Comparison of ENCODE assay signal across 22 mouse cellular contexts in the genomic region with DNA sequence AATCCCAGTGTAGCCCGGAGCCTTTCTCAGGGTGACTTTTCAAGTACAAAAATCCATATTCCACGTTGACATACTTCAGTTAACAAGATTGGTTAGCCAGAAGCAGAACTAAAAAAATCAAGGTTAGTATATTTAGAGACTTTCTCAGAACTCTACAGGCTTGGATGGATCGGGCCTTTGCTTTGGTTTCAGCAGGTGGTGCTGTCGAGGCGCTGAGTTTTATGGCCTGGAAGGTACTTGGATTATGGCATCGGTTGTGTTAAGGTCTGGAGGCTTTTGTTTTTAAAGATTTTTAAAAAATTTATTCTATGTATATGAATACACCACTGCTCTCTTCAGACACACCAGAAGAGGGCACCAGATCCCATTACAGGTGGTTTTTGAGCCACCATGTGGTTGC. TPM values are rescaled to one million over a fixed set of nuclear protein-coding genes. Genes with fewer than 3 reads are reported as not detected.
"Had no signal": no experiment of that assay in that cellular context is flagged by ENCODE, and none has a peak within 500 bp of the region (broad histone marks: within the 10 kb centered on the region; RNA-seq: fewer than 3 reads in every experiment).

No protein-coding gene starts in this region.

- DNase-seq: kidney, adult 2 months; kidney, postnatal 25 days; liver; liver, embryonic 13.5 days; lung, adult 2 months; lung, postnatal 14 days; lung, postnatal 4 days; retina, postnatal 1 day; right cerebral cortex, postnatal 25 days; spleen, adult 18-20 months; thymus, postnatal 36 days had no signal

- H3K9me3 ChIP-seq: limb, embryonic 10.5 days; midbrain, embryonic 12.5 days; midbrain, embryonic 15.5 days; stomach, embryonic 15.5 days had no signal

- H3K27me3 ChIP-seq: limb, embryonic 13.5 days; liver, embryonic 13.5 days; midbrain, embryonic 12.5 days; midbrain, embryonic 15.5 days; neural tube, embryonic 13.5 days; stomach, embryonic 15.5 days had no signal

- H3K4me1 ChIP-seq: liver, embryonic 13.5 days; midbrain, embryonic 12.5 days; midbrain, embryonic 15.5 days; neural tube, embryonic 13.5 days had no signal

- H3K36me3 ChIP-seq: limb, embryonic 10.5 days; limb, embryonic 13.5 days; liver, embryonic 13.5 days; midbrain, embryonic 12.5 days; midbrain, embryonic 15.5 days; neural tube, embryonic 13.5 days; stomach, embryonic 15.5 days had no signal

- H3K27ac ChIP-seq: kidney, postnatal 0 days; limb, embryonic 10.5 days; limb, embryonic 13.5 days; liver, embryonic 13.5 days; midbrain, embryonic 12.5 days; midbrain, embryonic 15.5 days; neural tube, embryonic 13.5 days; stomach, embryonic 15.5 days had no signal

- H3K4me3 ChIP-seq: limb, embryonic 10.5 days; limb, embryonic 13.5 days; liver, embryonic 13.5 days; midbrain, embryonic 12.5 days; midbrain, embryonic 15.5 days; myocyte; neural tube, embryonic 13.5 days; stomach, embryonic 15.5 days had no signal

RNA-seq across cellular contexts. Expression of a gene that starts 32.8 kb away (rescaled TPM):
- total RNA-seq: megakaryocyte progenitor cell, adult 5-6 weeks; monocyte, adult 5-6 weeks; neutrophil, adult 5-6 weeks had no signal
